Mouse (Mus musculus) heart, adult 11 months (tissue): ENCODE measurements around the gene St3gal6.
A peak's percentile ranks its signal among the peaks of the same experiment; 100 is the strongest.

ENCODE experiments used
- DNase-seq: peaks from one replicate; pipeline ENCODE4 v3.0.0; 2022

St3gal6 gene

DNA sequence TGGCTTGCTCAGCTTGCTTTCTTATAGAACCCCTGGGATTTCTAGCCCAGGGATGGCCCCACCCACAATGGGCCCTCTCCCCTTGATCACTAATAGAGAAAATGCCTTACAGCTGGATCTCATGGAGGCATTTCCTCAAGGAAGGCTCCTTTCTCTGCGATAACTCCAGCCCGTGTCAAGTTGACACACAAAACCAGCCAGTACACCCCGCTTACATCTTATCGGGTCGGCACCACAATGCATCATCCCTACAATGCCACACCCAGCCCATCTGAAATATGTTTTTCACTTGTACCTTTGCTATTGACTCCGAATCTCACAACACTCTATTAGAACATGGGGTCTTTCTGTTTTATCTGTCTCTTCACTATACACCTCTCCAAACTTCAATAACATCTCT lies 3.6 kb downstream of the St3gal6 start:
- peak; percentile 71 for DNase-seq

DNA sequence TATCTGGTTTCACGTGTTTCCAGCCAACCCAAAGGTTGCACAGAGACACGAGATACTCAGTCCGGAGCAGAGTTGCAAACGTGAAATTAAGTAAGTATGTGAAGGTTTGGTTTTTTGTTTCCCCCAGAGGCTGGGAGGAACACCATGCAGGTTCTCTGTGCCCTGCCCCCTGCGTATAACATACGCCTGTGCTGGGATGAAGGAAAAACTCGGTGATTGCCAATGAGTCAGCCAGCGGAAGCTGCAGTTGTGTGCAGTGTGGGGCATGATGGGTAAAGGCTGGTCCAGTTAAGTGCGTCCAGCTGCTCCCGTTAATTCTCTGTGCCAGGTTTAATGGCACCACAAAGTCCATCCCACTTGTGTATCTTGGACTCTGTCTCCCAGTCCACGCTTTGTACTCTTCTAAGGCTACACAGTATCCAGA lies 4.4 kb downstream of the St3gal6 start:
- DNase-seq = peak; percentile 94

GRCm38 (mm10) chr16:58516960-58517798 lies 6.9 kb downstream of the St3gal6 start:
- peak; percentile 75 for DNase-seq

DNA sequence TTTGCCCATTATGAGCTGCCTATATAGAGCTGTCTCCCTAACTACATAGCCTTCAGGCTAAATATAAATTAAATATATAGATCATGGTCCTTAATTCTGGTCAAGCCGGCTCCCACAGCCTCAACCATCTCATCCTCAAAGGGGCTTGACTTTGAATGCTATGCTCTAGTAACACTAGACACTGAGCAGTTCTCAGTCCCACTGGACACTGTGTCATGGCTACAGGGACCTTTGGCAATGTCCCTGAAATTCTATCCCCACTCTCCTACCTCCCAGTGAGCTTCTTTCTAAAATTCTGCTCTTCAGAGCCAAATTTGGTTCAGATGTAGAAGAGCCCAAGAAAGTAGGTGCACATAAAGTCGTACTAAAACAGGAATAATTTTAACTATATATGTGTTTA lies 7.9 kb downstream of the St3gal6 start:
- peak; percentile 61 for DNase-seq

DNA sequence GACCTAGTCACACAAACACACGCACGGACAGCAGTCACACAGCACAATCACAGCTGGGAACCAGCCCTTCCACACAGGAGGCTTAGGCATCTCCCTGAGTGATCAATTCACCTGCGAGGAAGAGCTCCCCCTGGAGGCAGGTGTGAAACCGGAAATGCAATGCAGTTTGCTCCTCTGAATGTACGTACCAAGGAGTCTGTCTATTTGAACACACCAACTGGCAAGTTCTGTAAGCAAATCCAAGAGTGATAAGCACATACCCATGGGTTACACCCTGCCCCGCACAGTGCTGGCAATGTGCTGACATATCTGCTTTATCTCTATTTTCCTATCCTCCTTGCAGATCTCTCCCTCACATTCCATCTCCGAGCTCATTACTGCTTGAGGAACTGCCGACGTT lies 9.5 kb downstream of the St3gal6 start:
- DNase-seq = peak; percentile 92

GRCm38 (mm10) chr16:58513755-58514154 lies 10.3 kb downstream of the St3gal6 start:
- peak; percentile 94 for DNase-seq

- peak; percentile 98 for DNase-seq
Observed at GRCm38 (mm10) chr16:58512887-58513286, 11.2 kb downstream of the St3gal6 start.

DNA sequence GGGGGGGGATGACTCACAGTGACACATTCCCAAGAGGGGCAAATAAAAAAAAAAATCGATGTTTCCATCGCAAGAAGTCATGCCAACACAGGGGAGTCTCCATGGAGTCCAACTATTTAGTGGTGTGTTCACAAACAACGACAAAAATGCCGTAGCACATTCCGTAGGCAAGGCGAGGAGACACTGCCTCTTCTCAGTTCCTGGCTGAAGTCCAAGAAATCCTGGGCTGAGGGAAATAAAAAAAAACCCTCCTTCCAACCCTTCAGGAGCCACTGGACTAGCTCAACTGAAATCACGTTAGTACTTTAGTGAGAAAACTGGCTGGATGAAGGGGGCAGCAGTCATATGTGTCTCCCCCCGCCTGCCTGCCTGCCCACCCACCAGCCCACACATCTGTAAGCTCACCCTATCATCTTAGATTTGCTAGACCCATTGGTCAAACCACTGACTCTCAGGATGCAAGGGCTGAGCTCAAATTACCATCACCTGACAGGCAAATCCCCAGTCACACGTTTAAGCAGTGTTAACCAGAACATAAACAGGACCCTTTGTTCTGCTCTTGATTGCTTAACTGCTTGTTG lies 11.8 kb downstream of the St3gal6 start:
- peak; percentile 96 for DNase-seq

- no peak for DNase-seq
Observed at GRCm38 (mm10) chr16:58504945-58505344, 19.1 kb downstream of the St3gal6 start.

GRCm38 (mm10) chr16:58502566-58502965 lies 21.5 kb downstream of the St3gal6 start:
- DNase-seq = peak; percentile 81

DNA sequence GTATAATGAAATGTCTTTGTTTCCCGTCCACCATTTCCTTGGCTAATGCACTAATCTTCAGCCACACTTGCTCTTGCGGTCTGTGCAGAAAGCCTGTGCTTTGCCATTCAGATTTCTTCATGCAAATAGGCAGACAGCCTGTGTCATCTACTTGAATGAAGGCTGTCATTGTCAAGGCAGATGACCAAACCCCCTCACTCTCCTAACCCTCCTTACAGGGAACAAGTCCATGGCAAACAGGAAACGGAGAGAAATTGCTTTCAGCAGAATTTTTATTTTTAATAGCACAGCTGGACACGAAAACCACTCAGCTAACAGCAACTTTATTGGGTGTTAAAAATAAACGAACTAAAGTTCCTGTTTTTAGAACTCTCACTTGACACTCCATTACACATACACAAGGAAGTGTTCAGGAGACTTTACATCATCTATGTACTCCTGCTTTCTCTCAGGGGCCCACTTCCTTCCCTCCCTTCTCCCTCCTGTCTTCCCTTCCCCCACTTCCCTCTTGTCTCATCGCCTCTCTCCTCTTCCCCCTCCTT lies 22.2 kb downstream of the St3gal6 start:
- peak; percentile 95 for DNase-seq

GRCm38 (mm10) chr16:58499650-58500049 lies 24.4 kb downstream of the St3gal6 start:
- peak; percentile 87 for DNase-seq

DNA sequence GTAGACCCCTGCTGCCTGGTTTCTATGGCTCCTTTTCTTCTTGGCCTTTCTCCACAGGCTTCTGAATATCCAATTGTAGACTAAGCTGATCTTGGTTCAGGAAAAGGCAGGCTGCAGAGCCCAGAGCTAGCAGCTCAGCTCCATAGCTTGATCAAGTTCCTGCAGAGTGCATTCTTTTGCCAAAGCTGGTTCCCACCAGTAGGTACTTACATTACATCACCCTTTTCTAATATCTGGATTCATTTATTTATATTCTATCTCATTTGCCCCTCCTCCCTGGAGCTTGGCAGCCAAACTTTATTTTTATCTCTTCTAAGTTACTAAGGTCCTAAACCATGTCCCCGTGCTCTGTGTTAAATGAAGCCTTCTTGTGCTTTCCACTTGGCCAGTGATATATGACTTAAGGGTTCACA lies 24.9 kb downstream of the St3gal6 start:
- DNase-seq = peak; percentile 85

DNA sequence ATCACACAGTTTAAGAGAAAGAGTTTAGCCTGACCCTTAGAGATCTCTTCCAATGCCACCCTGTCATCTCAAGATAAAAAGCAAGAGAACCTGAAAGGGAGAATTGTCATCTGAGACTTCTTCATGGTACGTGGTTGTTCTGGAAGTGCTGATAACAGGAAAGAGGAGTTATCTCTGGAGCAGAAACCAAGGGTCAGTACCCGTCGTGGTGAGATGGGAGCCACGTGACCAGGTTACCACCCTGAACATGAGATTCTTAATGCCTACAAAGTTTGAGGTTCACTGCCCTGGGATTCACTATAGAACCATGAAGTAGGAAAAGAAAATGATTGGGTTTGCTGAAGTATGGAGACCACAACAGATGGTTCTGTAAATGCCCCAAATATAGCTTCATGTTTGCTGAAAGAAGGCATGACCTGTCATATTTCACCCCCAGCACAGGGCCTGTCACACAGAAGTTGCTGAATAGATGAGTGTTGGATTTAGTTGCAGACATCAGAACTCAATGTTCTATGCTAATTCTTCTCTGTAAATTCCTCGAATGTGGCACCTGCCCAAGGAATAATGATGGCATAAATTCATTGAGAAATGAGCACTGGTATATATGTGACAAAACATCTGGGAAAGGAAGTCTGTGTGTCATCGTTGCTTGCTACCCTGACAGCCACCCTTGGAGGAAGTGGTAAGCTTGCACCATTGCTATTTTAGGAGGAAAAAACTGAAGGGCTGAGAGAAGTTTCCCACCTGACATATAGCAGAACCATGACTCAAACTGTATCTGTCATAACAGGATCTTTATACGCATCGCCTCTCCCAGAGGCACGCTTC lies 25.9 kb downstream of the St3gal6 start:
- DNase-seq = peak; percentile 93

DNA sequence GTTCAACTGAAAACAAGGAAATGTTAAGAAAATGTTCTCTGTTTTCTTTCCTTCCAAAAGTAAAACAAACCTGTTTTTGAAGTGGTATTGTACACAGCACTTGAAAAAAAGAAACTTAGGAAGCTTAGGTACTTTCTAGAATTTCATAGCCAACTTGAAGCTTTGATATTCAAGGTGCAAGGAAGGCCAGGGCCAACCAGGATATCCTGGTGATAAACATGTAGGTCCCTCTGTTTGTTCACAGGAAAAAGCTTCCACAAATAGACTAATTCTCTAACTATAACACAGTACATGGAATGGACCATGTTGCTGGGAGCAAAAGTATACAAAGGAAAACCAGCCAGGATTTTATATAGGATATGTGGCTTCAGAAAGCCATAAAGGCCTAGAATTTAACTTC lies 27.3 kb downstream of the St3gal6 start:
- DNase-seq = peak; percentile 45

GRCm38 (mm10) chr16:58487861-58488260 lies 36.2 kb downstream of the St3gal6 start:
- DNase-seq = peak; percentile 58

GRCm38 (mm10) chr16:58482296-58482695 lies 41.7 kb downstream of the St3gal6 start:
- DNase-seq = peak; percentile 94

DNA sequence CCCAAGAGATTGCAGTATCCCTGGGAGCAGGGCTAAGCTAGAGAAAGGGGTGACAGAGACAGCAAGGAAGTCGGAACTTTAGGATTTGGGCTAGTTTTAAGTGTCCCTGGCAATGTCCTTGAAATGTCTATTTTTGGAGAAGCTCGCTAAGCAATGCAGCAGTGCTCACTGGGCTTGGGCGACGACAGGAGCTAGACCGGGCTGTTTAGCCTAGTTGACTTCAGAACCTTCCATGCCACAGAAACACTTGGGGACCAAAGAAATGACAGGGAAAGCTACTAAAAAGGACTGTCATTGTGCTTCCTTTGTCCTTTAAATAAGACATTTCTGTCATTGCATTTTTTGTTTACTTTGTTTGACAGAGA lies 42.2 kb downstream of the St3gal6 start:
- DNase-seq = peak; percentile 91

- peak; percentile 95 for DNase-seq
Observed at GRCm38 (mm10) chr16:58481219-58481905, 42.7 kb downstream of the St3gal6 start.

DNA sequence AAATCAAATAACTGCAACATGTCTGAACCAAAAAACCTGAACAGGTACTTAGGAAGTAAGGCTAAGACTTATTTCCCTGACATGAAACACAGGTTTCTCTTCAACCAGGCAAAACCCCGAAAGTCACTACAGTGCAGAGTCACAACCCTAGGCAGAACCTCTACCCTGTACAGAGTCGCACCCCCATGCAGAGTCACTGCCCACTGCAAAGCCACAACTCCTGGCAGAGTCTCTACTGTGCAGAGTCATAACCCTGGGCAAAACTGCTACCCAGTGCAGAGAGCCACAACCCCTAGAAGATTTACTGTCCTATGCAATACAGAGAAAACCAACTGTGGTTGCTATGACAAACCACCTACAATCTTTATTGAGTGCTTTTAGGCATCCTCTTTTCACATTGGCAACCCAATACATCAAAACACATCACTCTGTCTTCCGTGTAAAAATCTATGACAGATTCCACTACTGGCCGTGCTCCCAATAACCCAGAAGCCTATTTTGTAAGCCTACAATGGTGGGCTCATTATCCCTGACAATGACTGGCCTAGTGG lies 44.1 kb downstream of the St3gal6 start:
- DNase-seq = peak; percentile 71

- DNase-seq = peak; percentile 98
Observed at GRCm38 (mm10) chr16:58476363-58476762, 47.7 kb downstream of the St3gal6 start.

DNA sequence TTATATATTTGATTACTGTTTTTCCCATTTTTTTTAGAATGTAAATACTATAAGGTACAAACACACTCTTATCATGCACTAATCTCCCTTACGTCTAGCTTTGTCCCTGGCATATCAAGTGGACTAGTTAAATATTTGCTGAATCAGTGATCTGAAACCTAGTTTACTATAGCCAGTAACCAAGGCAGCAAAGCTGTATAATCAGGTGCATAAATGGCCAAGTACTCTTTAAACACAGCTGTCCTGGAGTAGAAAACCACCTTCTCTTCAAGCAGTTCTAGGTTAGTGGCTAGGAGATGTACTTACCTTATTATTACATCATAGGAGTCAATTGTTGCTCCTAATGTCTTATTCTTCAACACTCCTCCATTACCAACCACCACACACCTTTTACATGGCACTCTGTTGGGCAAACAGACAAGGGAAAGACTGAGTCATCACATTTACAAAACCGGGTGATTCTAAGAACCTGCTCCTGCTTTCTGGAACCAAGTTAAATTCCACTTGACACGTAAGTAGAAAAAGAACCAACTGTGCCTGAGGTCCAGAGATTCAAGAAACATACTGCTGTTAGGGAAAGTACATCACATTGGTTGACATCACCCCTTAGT lies 48.4 kb downstream of the St3gal6 start:
- DNase-seq = no peak
